Mouse (Mus musculus): ENCODE data around the gene Cbx7.

DNA sequence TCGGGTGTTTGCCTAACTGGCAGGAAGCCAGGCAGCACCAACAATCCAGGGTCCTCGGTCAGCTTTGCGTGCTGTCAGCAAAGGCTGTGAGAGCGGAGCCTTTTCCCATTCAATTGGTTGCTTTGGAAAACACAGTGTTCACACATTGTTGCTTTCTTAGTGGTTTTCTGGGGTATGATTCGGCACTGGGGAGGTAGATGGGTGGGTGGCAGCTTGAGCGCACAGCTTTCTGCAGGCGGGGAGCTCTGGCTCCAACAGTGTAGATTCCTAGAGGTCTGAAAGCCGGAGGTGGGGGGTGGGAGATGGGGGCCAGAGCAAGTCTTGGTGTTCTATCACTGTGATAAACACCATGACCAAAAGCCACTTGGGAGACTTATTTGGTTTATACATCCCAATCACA is 59.6 kb downstream of the Cbx7 start:
- TF ChIP-seq CTCF (IDR thresholded peaks at IDR 0.05 in 2 of 3, conservative IDR thresholded peaks at IDR 0.05 in 1 of 3; ENCODE audit: control insufficient read depth in 1 of 3, insufficient read depth in 1 of 3, low read depth in 2 of 3, low read length in 3 of 3, poor library complexity in 1 of 3, severe bottlenecking in 1 of 3) = no peak
- no peak for TF ChIP-seq GABPA (IDR thresholded peaks at IDR 0.05; ENCODE audit: low read depth, low read length)
- no peak for TF ChIP-seq ZMIZ1 (IDR thresholded peaks at IDR 0.05; ENCODE audit: low read depth, low read length)
- no peak for TF ChIP-seq POLR2AphosphoS5 (IDR thresholded peaks at IDR 0.05; ENCODE audit: borderline replicate concordance, low read depth, low read length)
- TF ChIP-seq USF1 (IDR thresholded peaks at IDR 0.05; ENCODE audit: low read depth, low read length) = no peak
- TF ChIP-seq POLR2A (IDR thresholded peaks at IDR 0.05; ENCODE audit: control insufficient read depth in 1 of 2, insufficient read depth in 1 of 2, low read depth in 1 of 2, low read length in 2 of 2, poor library complexity in 1 of 2) = no peak
- no peak for TF ChIP-seq EP300 (IDR thresholded peaks at IDR 0.05; ENCODE audit: low read depth in 1 of 2, low read length in 2 of 2)
- TF ChIP-seq MAZ (IDR thresholded peaks at IDR 0.05; ENCODE audit: low read depth, low read length) = no peak

Measured in MEL (cell line).